Mouse (Mus musculus) embryonic stem cell, embryonic (primary cell): Measurements from ENCODE around the gene Banf2.

Experiments
- CTCF ChIA-PET, 4 experiments: fragments of 300-600 bp in 2 of 4; fragments of 350-600 bp in 2 of 4; sonication (Branson Sonifier 250); formaldehyde crosslinking; loops; one replicate each; lab custom pipeline; 2022; ENCODE audit warnings: inconsistent platforms in 2 of 4; lab: Charles Lee
- POLR2A ChIA-PET, 4 experiments: fragments of 300-600 bp in 2 of 4; fragments of 350-600 bp in 2 of 4; sonication (Branson Sonifier 250); formaldehyde crosslinking; loops; one replicate each; lab custom pipeline; 2022; ENCODE audit warnings: antibody characterized with exemption in 4 of 4, inconsistent platforms in 1 of 4; lab: Charles Lee

Banf2 gene

DNA sequence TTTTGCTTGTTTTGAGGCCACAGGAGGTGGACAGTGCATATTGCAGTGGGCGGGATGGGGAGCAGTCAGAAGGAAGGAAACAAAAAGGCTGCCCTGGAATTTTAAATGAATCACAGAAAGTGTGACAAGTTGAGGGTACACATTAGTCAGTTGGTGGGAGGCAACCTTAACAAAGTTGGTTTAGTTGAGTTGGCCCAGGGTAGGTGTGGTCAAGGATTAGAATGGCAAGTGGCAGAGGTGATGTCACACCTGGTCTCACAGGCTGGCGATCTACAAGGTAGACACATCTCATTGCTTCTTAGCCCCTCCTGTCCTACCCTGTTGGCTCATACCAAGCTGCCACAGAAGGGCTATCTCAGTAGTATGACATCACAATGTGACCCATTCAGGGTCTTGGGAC lies at the start of gene Banf2:
TSS of gene Banf2 (plus strand) at position 396 of the 400 bp plus-strand sequence.
- ChIA-PET POLR2A (interaction anchor here in 1 of 4 experiments (0.6 to 1.0 kb wide), 4 partner anchors 8 to 107 kb away, joined by 3 read pairs; no protein-coding TSS in a partner anchor), CTCF (no interaction called here)

DNA sequence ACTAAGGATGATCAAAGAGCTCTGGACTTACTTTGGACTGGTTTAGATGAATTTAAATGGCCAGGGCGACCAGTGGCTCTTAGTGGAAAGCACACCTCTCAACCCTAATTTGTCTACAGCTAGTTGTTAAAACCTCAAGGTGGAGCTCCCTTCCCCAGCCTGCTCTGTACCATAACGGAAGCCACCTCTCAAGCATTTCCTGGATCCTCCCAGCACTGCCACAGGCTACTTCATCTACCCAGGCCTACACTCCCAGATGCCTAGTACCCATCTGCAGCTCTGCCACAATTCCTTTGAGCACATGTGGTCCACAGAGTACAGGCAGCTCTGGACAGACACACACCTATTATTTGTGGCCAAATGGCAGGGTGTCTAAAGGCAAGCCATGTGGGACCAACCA lies 49.4 kb upstream of the Banf2 start:
- POLR2A ChIA-PET = interaction anchor here in 2 of 4 experiments (0.9 to 1.9 kb wide), 7 partner anchors 9 to 262 kb away, joined by 3 to 8 read pairs (median 4); partner anchors contain the start of genes Dstn (in 1 of the 2) and Rrbp1 (in 1 of the 2)
- CTCF ChIA-PET = interaction anchor here in 2 of 4 experiments (1.0 to 1.3 kb wide), 2 partner anchors 10 to 27 kb away, joined by 3 read pairs; partner anchors contain the start of gene Rrbp1 (in 1 of the 2)

DNA sequence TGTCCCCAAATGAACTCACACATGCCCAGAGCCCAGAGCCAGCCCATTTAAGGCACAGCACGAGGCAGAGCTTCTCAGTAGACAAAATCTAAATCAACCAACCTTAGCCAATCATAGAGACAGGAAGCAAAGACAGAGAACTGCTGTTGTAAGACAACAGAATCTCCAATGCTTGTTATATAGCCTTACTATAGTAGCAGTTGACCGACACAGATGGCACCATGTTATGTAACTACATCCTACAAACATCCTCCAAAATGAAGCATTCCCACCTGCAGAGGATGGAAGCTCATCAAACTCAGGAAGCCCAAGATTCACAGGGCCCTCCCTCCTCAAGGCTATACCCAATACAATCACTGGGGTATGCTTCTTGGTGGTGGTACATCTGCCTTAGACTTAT lies 45.4 kb upstream of the Banf2 start:
- CTCF ChIA-PET = no interaction called here
- POLR2A ChIA-PET = interaction anchor here in 2 of 4 experiments (0.6 to 0.7 kb wide), 3 partner anchors 9 to 283 kb away, joined by 3 to 7 read pairs (median 4); partner anchors contain the start of gene Mgme1 (in 1 of the 2)

GRCm38 (mm10) chr2:143988016-143988415 lies 44.8 kb upstream of the Banf2 start:
- POLR2A ChIA-PET = no interaction called here
- CTCF ChIA-PET = no interaction called here

DNA sequence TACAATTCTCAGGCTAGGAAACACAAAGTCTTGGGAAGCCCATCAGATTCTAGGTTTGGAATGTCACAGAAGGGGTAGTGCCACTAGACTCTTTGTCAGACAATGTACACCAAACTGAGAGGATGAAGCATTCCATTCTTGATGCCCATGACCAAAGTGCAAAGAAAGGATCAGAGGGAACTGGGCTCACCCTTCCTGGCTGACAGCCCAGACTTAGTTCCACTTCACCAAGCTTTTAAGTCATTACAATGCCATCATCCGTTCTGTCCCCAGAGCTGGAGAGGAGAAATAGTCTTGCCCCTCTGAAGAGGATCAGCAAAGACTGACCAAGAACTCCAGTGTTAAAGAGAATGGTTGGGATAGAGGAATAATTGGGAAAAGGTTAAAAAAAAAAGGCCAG lies 41.9 kb upstream of the Banf2 start:
- CTCF ChIA-PET = interaction anchor here in 2 of 4 experiments (0.8 to 1.2 kb wide), 2 partner anchors 10 kb away, joined by 3 to 9 read pairs; no protein-coding TSS in a partner anchor

DNA sequence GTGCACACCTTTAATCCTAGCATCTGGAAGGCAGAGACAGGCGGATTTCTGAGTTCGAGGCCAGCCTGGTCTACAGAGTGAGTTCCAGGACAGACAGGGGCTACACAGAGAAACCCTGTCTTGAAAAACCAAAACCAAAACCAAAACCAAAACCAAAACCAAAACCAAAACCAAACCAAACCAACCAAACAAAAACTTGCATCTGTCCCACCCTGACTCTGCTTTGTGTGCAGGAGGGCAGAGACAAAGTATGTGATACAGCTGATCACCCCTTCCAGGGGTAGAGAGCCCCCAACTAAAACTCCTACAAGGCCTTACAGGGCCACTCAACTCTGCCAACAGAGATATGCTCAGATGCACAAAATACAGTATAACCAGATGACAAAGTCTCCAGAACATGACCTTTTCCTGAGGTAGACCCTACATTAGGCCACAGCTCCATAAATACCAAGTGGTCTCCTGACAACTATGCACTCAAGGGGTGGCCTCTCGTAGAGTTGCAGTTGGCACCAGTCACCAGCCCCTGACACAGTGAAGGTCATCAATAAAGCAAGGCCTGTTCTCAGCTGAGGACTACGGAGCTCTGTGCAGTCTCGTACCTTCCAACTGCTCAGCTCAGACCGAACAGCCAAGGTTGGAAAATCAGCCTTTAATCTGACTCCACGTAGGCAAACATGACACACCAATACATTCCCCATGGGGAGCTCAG lies 40.7 kb upstream of the Banf2 start:
- CTCF ChIA-PET = interaction anchor here in 2 of 4 experiments (1.8 to 1.9 kb wide), 2 partner anchors 11 kb away, joined by 7 read pairs; no protein-coding TSS in a partner anchor

More for the DNA sequence above, 41.9 kb upstream of the Banf2 start:
- POLR2A ChIA-PET = interaction anchor here in 2 of 4 experiments (0.8 to 2.5 kb wide), 7 partner anchors 10 to 210 kb away, joined by 4 to 12 read pairs (median 5); partner anchors contain the start of gene Rrbp1 (in 1 of the 2)

DNA sequence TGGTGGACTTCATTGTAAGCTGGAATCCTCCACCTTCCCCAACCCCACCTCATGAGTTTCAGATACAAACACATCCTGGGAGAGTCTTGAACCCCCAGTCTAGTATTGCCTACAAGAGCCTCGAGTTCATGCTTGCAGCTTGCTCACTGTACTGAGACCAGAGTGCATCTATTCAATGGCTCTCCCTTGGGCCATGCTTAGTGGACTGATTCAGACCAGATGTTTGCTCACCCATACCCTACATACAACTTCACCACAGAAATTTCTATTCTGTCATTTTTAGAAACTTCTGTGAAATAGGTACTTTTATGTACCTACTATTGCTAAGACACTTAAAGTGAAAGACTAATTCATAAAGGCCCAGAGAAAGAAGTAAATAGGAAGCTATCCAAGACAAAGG lies 39.9 kb upstream of the Banf2 start:
- POLR2A ChIA-PET = interaction anchor here in 3 of 4 experiments (0.7 to 2.5 kb wide), 8 partner anchors 10 to 77 kb away, joined by 3 to 12 read pairs (median 4); partner anchors contain the start of gene Rrbp1 (in 1 of the 3)

More for the DNA sequence above, 40.7 kb upstream of the Banf2 start:
- POLR2A ChIA-PET = interaction anchor here in 3 of 4 experiments (0.7 to 2.5 kb wide), 13 partner anchors 9 to 209 kb away, joined by 3 to 12 read pairs (median 4); partner anchors contain the start of gene Rrbp1 (in 2 of the 3)

GRCm38 (mm10) chr2:144002229-144002984 lies 30.5 kb upstream of the Banf2 start:
- CTCF ChIA-PET = interaction anchor here in 2 of 4 experiments (0.7 to 1.3 kb wide), 2 partner anchors 12 to 21 kb away, joined by 3 to 5 read pairs; no protein-coding TSS in a partner anchor
- POLR2A ChIA-PET = interaction anchor here in 3 of 4 experiments (0.6 to 2.1 kb wide), 8 partner anchors 9 to 284 kb away, joined by 3 to 8 read pairs (median 4); partner anchors contain the start of gene Rrbp1 (in 3 of the 3)

More for the DNA sequence above, 39.9 kb upstream of the Banf2 start:
- CTCF ChIA-PET = interaction anchor here in 3 of 4 experiments (0.6 to 1.9 kb wide), 3 partner anchors 12 to 205 kb away, joined by 3 to 7 read pairs (median 7); no protein-coding TSS in a partner anchor

- CTCF ChIA-PET = interaction anchor here in 2 of 4 experiments (1.0 to 1.3 kb wide), 2 partner anchors 22 kb away, joined by 3 to 5 read pairs; no protein-coding TSS in a partner anchor
These were observed 29.3 kb upstream of the Banf2 start for GRCm38 (mm10) chr2:144003544-144003943.

DNA sequence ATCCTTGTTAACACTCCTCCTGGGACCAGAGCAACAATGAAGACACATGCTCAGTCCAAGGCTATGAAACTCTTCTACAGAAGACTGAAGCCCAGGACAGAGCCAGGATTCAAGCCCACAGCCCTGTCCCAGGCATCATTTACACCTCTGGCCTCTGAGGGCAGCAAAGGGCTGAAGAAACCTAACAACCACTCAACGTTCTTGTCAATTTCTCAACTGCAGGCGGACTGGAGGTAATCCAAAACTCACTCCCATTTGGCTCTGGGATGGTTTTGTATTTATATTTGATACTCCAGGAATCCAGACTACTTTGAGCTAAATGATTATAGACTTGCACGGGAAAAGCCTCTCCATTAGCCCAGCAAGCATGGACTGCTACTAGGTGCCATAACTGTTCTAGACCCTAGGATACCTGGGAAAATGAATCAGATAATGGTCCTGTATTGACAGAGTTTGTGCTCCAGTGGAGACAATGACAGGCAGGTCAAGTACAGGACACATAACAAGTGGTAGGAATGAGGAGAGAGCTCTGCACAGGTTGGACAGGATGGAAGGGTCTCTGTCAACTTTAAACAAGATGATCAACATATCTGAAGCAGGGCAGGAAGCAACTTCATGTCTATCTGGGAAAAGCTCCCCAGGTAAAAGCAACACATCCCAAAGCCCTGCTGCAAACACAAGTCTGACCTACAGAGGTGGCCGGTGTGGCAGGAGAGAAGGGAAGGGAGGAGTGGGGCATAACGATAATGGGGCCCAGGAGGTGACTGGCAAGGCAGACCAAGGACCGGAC lies 27.5 kb upstream of the Banf2 start:
- ChIA-PET CTCF (interaction anchor here in 2 of 4 experiments (1.2 to 2.8 kb wide), 2 partner anchors 24 kb away, joined by 4 to 8 read pairs; no protein-coding TSS in a partner anchor), POLR2A (interaction anchor here in 2 of 4 experiments (0.7 to 1.9 kb wide), 5 partner anchors 15 to 90 kb away, joined by 3 to 6 read pairs (median 4); partner anchors contain the start of gene Dstn (in 1 of the 2))

More at GRCm38 (mm10) chr2:144003544-144003943, 29.3 kb upstream of the Banf2 start:
- POLR2A ChIA-PET = interaction anchor here in 3 of 4 experiments (0.8 to 2.1 kb wide), 5 partner anchors 8 to 30 kb away, joined by 3 to 8 read pairs (median 6); partner anchors contain the start of gene Rrbp1 (in 3 of the 3)

DNA sequence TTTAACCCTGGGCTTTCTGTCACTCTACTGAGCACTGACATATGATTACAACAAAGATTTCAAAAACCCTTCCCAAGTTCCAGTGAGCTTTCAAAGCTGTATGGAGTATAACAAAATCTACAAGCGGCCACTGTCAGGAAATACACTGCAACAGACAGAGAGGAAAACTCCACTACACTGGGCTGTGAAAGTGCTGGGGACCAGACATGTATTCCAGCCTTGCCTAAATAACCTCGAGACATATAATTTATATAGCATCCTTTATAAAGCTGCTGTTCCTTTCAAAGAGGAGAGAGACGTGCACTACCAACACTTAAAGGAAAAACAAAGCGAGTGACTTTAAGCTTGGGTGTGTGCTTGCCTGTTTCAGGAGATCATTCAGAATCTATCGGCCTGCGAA lies 26.2 kb upstream of the Banf2 start:
- POLR2A ChIA-PET = interaction anchor here in 2 of 4 experiments (0.6 to 1.9 kb wide), 12 partner anchors 12 to 193 kb away, joined by 3 to 6 read pairs (median 3); partner anchors contain the start of gene Dstn (in 1 of the 2)
- CTCF ChIA-PET = interaction anchor here in 1 of 4 experiments (0.6 to 2.8 kb wide), 2 partner anchors 25 to 172 kb away, joined by 3 to 8 read pairs; no protein-coding TSS in a partner anchor

DNA sequence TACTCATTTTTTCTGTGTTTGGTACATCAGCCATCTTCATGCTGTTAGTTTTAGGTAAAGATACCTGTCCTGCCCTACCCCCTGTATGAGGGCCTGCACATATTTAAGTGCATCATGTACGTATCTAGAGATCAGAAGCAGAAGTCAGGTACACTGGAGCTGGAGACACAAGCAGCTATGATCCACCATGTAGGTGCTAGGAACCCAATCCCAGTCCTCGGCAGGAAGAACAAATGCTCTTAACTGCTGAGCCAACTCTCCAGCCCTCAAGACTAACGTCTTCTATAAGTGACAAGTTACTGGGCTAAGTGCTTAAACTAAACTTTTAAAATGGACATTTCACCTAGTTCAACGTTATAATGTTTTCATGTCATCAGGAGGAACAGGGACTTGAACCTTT lies 25.6 kb upstream of the Banf2 start:
- ChIA-PET CTCF (interaction anchor here in 1 of 4 experiments (0.6 to 2.8 kb wide), 2 partner anchors 26 to 172 kb away, joined by 3 to 8 read pairs; no protein-coding TSS in a partner anchor), POLR2A (interaction anchor here in 2 of 4 experiments (0.8 to 1.9 kb wide), 10 partner anchors 12 to 192 kb away, joined by 3 to 6 read pairs (median 3); partner anchors contain the start of gene Dstn (in 1 of the 2))

DNA sequence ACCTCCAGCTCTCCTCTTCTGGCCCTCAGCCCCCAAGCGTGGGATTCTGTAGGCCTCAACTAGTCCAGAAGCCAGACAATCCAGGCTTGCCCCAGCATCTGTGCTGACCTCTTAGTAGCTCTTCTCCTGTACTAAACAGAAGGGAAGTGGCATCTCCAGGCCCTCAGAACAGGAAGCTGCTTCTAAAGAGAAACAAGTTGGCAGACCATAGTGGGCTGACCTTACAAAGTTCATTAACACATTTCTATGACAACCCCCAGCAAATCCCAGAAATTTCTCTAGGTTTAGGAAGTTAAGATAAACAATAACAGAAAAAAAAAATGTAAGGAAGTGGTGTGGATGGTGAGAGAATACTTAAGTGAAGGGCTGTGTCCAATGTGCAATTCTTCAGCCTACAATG lies 23.8 kb upstream of the Banf2 start:
- POLR2A ChIA-PET = interaction anchor here in 2 of 4 experiments (0.8 to 2.0 kb wide), 9 partner anchors 10 to 389 kb away, joined by 3 to 6 read pairs (median 3); no protein-coding TSS in a partner anchor
- CTCF ChIA-PET = no interaction called here

- ChIA-PET POLR2A (interaction anchor here in 3 of 4 experiments (0.9 to 2.0 kb wide), 14 partner anchors 11 to 260 kb away, joined by 3 to 33 read pairs (median 5); partner anchors contain the start of genes Dstn (in 2 of the 3), Mgme1 (in 1 of the 3) and Snx5 (in 1 of the 3)), CTCF (interaction anchor here in 2 of 4 experiments (1.4 to 1.5 kb wide), 2 partner anchors 29 to 187 kb away, joined by 5 to 6 read pairs; no protein-coding TSS in a partner anchor)
These were observed 23.1 kb upstream of the Banf2 start for GRCm38 (mm10) chr2:144009551-144010281.

DNA sequence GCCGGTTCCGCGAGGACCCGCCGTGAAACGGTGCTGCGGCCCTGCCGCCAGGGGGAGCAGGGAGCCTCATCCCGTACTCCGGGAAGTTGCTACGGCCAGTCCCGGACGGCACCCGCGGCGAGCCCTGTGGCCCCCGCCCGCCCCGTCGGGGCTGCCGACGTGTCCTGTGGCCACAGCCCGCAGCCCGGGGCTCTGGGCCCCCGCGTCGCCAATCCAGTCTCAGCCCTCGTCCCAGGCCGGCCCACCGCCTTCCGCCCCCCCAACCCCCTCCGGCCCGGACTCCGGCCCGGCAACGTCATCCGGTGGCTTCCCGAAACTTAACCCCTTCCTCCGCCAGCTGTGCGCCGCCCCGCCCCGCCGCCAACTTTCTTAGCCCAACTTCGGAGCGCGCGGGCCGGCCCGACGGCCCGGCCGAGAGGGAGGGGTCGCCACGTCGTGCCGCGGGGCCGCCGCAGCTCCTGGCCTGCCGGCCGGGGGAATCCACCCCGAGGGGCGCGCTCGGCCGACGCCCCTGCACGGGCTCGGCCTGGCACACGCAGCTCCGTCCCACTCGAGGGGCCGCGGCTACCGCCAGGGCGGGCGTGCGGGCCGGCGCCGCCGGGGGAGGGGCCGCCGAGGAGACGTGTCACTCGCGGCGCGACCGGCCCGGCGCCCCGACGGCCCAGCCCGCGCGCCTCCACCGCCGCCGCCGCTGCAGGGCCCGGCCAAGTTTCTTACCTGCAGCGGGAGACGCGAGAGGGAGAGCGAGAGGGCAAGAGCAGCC lies 22.4 kb upstream of the Banf2 start:
- CTCF ChIA-PET = interaction anchor here (0.5 to 1.5 kb wide), 16 partner anchors 27 to 425 kb away, joined by 3 to 7 read pairs (median 4); partner anchors contain the start of gene Dstn (in 1 of the 4)
- POLR2A ChIA-PET = interaction anchor here (0.6 to 1.8 kb wide), 78 partner anchors 7 to 1109 kb away, joined by 3 to 33 read pairs (median 4); partner anchors contain the start of genes Dstn (in 3 of the 4), Mgme1 (in 2 of the 4), Snx5 (in 2 of the 4) and Bfsp1 (in 1 of the 4)
